Mouse (Mus musculus) cortical plate, adult 2 months (tissue): ENCODE results near the gene Vwf. TPM values are rescaled to one million over a fixed set of nuclear protein-coding genes. Genes with fewer than 3 reads are reported as not detected.

ENCODE experiments used
- H3K27ac ChIP-seq: fragments of 200-500 bp; 2 replicates; pipeline ENCODE4 v1.5.1; 2012; ENCODE audit warnings: low read length, control low read depth, inconsistent platforms; ENCODE audit not compliant: insufficient read depth
- H3K4me1 ChIP-seq: fragments of 200-500 bp; 2 replicates; pipeline ENCODE4 v1.6.1; 2011; ENCODE audit warnings: low read length; ENCODE audit not compliant: control insufficient read depth, insufficient read depth
- H3K4me3 ChIP-seq: fragments of 200-500 bp; 2 replicates; pipeline ENCODE4 v1.5.1; 2011; ENCODE audit warnings: mild to moderate bottlenecking, low read length, control low read depth; ENCODE audit not compliant: insufficient read depth
- CTCF ChIP-seq: fragments of 200-500 bp; IDR thresholded peaks from 2 replicates; pipeline ENCODE4 v1.5.1; 2011; ENCODE audit warnings: mild to moderate bottlenecking, control low read depth, low read length; ENCODE audit not compliant: insufficient read depth; ENCODE audit errors: extremely low read depth
- POLR2A ChIP-seq: fragments of 200-500 bp; IDR thresholded peaks from 2 replicates; pipeline ENCODE4 v1.6.1; 2011; ENCODE audit warnings: mild to moderate bottlenecking, low read length, control low read depth; ENCODE audit not compliant: insufficient read depth; ENCODE audit errors: extremely low read depth
- polyA plus RNA-seq: library from polyadenylated mRNA; depleted of rRNA; stranded (reverse); fragments of >200 nt; gene quantifications from 2 replicates; pipeline ENCODE4 v1.2.3, GENCODE M21; 2012

The Vwf gene
- polyA plus RNA-seq, 1 experiment = 22.9 TPM

- Histone ChIP-seq H3K4me1 (no peaks in the 10 kb centered on the region), H3K27ac (no peak overlapping the region), H3K4me3 (no peak overlapping the region)
- TF ChIP-seq CTCF (no peak), POLR2A (no peak)
Observed at GRCm38 (mm10) chr6:125578647-125579011, 32.1 kb downstream of the Vwf start.

GRCm38 (mm10) chr6:125579864-125580263, 33.3 kb downstream of the Vwf start:
- TF ChIP-seq POLR2A (no peak), CTCF (no peak)

GRCm38 (mm10) chr6:125583666-125584065, 37.1 kb downstream of the Vwf start:
- no peak for TF ChIP-seq POLR2A
- TF ChIP-seq CTCF = no peak
- no peaks in the 10 kb centered on the region for H3K4me1 ChIP-seq
- no peak overlapping the region for H3K27ac ChIP-seq
- no peak overlapping the region for H3K4me3 ChIP-seq

More at GRCm38 (mm10) chr6:125579864-125580263, 33.3 kb downstream of the Vwf start:
- H3K4me3 ChIP-seq = no peak overlapping the region
- no peaks in the 10 kb centered on the region for H3K4me1 ChIP-seq
- no peak overlapping the region for H3K27ac ChIP-seq

- Histone ChIP-seq H3K27ac (no peak overlapping the region), H3K4me1 (no peaks in the 10 kb centered on the region), H3K4me3 (no peak overlapping the region)
- TF ChIP-seq CTCF (no peak), POLR2A (no peak)
Observed at GRCm38 (mm10) chr6:125584266-125584665, 37.7 kb downstream of the Vwf start.

DNA sequence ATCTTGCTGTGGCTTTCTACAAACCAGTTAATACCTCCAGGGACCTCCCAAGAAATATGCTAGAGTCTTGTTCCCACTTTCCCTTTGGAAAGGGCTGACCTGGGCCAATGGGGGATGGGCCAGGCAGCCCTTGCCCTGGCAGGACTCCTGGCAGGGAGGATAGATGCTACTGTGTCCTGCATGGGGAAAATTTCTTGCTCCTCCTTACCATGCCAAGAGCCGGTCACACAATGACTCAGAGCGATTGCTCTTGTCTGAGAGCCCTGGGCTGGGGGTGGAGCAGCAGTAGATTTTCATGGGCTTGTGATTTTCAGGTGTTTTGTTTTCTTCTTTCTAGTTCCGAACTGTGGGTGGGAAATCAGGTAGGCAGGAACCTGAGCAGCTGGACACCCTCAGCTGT, 39.0 kb downstream of the Vwf start:
- Histone ChIP-seq H3K4me1 (no peaks in the 10 kb centered on the region), H3K4me3 (no peak overlapping the region), H3K27ac (no peak overlapping the region)
- TF ChIP-seq CTCF (no peak), POLR2A (no peak)

GRCm38 (mm10) chr6:125586042-125586566, 39.5 kb downstream of the Vwf start:
- no peak for TF ChIP-seq POLR2A
- no peak for TF ChIP-seq CTCF
- no peak overlapping the region for H3K27ac ChIP-seq
- H3K4me1 ChIP-seq = no peaks in the 10 kb centered on the region
- no peak overlapping the region for H3K4me3 ChIP-seq

DNA sequence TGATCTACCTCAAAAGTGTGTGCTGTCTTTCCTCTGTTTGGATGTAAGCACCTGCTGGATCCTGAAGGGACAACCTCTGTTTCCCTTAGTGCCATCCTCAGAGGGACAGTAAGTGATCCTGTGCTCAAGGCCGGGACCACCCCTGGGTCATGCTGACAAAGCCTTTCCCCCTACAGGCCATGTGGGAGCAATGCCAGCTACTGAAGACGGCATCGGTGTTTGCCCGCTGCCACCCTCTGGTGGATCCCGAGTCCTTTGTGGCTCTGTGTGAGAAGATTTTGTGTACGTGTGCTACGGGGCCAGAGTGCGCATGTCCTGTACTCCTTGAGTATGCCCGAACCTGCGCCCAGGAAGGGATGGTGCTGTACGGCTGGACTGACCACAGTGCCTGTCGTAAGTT, 41.7 kb downstream of the Vwf start:
- Histone ChIP-seq H3K4me3 (no peak overlapping the region), H3K4me1 (no peaks in the 10 kb centered on the region), H3K27ac (no peak overlapping the region)
- TF ChIP-seq POLR2A (no peak), CTCF (no peak)

- Histone ChIP-seq H3K4me3 (no peak overlapping the region), H3K27ac (no peak overlapping the region), H3K4me1 (no peaks in the 10 kb centered on the region)
- TF ChIP-seq POLR2A = no peak
Observed at GRCm38 (mm10) chr6:125589075-125589474, 42.5 kb downstream of the Vwf start.

GRCm38 (mm10) chr6:125590056-125590455, 43.5 kb downstream of the Vwf start:
- Histone ChIP-seq H3K4me3 (no peak overlapping the region), H3K27ac (no peak overlapping the region), H3K4me1 (no peaks in the 10 kb centered on the region)
- TF ChIP-seq POLR2A = no peak
- TF ChIP-seq CTCF = no peak

DNA sequence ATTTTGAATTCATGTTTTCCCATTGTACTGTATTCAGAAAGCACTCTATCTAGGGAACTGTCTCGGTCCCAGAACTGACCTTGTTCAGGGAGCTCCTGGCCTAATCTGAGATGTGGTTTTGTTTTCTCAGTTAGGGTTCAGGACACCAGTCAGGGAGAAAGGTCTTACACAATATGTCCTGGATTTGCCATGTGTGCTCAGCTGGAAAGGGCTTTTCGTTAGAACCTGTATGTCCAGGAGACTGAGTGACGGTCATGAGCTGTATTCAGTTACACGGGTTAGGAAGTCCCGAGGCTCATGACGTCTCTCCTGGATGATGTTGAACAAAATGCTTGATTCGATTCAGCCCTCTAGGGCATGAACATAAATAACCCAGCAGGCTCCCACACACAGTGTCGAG, 43.9 kb downstream of the Vwf start:
- TF ChIP-seq POLR2A (no peak), CTCF (no peak)
- H3K27ac ChIP-seq = no peak overlapping the region
- no peak overlapping the region for H3K4me3 ChIP-seq
- no peaks in the 10 kb centered on the region for H3K4me1 ChIP-seq

- Histone ChIP-seq H3K27ac (no peak overlapping the region), H3K4me3 (no peak overlapping the region), H3K4me1 (no peaks in the 10 kb centered on the region)
- TF ChIP-seq CTCF (no peak), POLR2A (no peak)
Observed at GRCm38 (mm10) chr6:125591652-125592385, 45.2 kb downstream of the Vwf start.

DNA sequence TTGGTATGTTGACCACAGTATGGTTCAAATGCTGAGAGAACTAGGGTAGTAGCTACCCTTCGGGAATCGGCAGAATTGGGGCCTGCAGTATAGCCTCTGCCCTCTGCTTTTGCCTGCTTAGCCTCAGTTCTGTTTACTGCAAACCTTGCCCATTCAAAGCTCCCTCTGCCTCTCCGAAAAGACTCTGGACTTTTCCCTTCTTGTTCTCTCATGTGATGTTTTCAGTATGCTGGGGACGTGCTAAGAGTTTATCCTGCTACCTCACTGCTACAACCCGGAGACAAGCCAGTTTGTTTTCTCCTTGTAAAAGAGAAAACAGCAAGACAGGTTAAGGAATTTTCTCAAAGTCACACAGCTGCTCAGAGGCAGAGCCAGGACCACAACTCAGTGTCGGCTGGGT, 46.0 kb downstream of the Vwf start:
- no peaks in the 10 kb centered on the region for H3K4me1 ChIP-seq
- H3K27ac ChIP-seq = no peak overlapping the region
- H3K4me3 ChIP-seq = no peak overlapping the region
- TF ChIP-seq CTCF (no peak), POLR2A (no peak)
